Mouse (Mus musculus) C2C12 (cell line): ENCODE data around the gene Foxn1.

Experiments used
- CTCF ChIP-seq: IDR thresholded peaks from one replicate; pipeline ENCODE4 v1.5.1; 2011; ENCODE audit not compliant: control insufficient read depth, insufficient read depth, insufficient read length
- MAX ChIP-seq: IDR thresholded peaks from one replicate; pipeline ENCODE4 v1.6.1; 2011; ENCODE audit warnings: mild to moderate bottlenecking, control low read depth
- MYOG ChIP-seq: IDR thresholded peaks from one replicate; pipeline ENCODE4 v1.6.1; 2011; ENCODE audit not compliant: control insufficient read depth, insufficient read length; ENCODE audit errors: extremely low read depth
- USF1 ChIP-seq: IDR thresholded peaks from one replicate; pipeline ENCODE4 v1.6.1; 2011; ENCODE audit warnings: low read depth, mild to moderate bottlenecking, control low read depth, moderate library complexity

- TF ChIP-seq USF1 (no peak), MAX (no peak), CTCF (no peak), MYOG (no peak)
Measured at GRCm38 (mm10) chr11:78367456-78368225, 18.7 kb downstream of the Foxn1 start.
